Mouse (Mus musculus): ENCODE measurements around the gene Mtg2. TPM values are rescaled to one million over a fixed set of nuclear protein-coding genes. Genes with fewer than 3 reads are reported as not detected.

Mtg2 gene
- total RNA-seq, 2 experiments from 2014 or later = 1.3 to 2.6 TPM

DNA sequence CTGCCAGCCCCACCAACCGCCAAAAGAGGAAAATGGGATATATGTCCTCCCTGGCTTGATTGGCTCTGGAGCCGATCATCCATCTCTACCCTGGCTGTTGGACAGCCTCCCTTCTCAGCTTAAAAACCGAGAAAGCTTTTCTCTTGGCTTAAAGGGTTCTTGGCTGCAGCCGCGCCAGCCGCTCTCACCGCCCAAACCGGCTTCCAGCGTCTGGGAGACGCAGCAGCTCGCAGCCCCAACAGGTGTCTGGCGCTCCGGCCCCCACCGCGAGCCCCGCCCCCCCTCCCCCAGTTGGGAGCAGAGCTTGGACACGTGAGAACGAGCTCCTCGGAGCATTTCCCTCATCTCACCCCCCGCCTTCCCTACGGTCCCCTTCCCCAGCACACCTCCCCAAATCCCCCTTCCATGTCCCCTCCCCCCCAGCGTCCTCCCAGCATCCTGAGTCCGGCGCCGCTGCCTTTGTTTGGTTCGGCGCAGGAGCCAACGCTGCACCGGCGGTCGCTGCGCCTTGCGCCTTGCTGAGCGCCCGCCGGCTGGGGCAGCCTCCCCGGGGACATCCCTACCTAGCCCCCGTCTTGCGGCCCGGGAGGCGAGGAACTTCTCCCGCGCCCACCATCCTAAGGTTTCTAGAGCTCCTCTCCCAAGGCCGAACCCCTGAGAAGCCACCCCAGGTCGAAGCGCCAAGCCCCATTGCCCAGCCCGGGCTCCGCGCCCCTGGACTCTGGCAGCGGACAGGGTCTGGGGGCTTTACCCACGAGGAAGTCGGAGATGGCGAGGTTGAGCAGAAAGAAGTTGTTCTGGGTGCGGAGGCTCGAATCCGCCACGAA is 33.0 kb downstream of the Mtg2 start:
- ATAC-seq (replicated peaks; ENCODE audit: low FRiP score, poor library complexity, severe bottlenecking) = no peak

DNA sequence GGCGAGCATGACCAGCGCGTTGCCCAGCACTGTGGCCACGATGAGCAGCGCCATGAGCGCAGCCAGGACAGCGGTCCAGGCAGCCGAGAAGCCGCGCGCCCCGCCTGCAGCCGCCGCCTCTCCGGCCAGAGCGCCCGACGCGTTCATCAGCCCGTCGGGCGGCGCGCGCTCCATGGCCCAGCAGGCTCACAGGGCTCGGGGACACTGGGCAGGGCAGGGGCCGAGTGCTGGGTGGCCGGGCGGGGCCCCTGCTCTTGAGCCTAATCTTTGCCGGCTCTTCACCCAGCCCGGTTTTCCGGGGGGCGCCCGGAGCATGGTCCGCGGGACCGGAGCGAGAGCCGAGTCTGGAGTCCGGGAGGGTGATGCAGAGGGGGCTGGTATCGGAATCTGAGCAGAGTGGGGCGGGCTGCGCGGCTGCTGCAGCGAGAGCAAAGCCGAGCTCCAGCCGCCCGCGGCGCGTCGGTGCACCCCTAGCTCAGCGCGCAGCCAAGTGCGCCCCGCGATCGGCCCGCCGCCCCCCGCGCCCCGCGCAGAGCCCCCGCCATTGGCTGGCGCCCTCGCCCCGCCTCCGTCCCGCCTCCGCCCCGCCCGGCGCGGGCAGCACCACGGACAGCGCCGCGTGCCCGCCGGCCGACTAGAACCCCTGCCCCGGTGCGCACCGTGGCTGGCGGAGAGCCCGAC is 33.7 kb downstream of the Mtg2 start, which contains the start of gene Hrh3:
TSS of gene Hrh3 (minus strand) at position 511 of the 681 bp plus-strand sequence.
- ATAC-seq (replicated peaks; ENCODE audit: low FRiP score, poor library complexity, severe bottlenecking) = no peak

DNA sequence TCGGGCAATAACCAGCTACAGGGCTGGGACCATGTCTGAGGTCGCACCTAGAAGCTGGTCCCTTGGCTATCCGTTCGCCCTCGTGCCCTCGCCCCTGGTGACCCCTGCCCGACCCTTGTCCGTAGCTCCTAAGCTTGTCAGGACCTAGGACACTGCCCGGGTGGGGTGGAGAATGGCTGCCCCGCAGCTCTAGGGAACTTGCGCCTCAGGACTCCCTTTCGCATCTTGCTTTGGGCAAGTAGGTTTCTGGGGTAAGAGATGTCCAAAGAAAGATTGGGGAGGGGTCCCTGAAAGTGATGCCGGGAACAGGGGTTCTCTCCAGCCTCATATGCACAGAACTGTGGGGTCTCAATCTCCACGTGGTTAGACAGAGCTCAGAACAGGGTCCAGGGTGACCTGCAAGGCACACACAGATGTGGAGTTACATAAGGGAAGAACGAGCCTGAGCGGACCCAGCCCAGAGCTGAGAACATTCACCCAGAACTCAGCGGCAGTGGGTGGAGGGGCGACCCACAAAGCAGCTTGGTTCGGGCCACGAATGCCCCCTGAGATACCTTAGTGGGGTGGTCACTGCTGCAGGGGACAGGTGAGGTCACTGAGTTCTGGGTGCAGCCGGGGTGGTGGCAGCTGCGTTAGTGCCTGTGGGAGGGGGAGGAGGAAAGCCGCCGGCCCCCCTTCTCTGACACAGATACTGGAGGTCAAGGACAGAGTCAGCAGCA is 34.4 kb downstream of the Mtg2 start:
- no peak for ATAC-seq (replicated peaks; ENCODE audit: low FRiP score, poor library complexity, severe bottlenecking)

DNA sequence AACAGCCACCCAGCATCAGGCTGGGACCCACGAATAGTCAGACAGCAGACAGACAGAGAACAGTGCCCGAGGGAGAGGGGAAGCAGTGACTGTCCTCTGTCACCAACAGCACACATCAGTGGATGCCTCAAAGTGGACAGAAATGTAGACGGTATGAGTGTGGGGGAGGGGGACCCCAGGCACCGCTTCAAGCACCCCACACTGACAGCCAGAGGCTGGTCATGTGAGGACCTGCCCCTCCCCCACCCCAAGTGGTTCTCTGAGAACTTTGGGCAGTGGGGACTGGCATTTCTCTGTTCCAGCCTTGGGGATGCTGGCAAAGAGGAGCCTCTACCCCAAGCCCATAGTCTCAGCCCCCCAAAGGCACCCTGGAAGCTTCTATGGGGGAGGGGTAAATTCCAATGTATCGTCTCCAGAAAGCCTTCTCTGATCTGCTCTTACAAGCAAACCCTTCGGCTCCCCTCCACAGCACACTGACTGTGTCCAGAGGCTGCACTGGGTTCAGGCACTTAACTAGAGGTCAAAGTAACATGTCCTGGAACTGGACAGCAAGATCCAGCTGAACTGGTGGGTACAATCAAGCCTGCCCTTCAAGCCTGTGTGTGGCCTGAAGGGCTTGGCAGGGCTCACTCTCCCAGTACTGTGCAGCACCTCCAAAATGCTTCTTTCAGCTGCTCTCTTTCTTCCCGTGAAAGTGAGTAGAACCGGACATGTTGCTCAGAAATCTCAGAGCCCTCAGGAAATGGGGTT is 35.2 kb downstream of the Mtg2 start:
- ATAC-seq (replicated peaks; ENCODE audit: low FRiP score, poor library complexity, severe bottlenecking) = no peak

DNA sequence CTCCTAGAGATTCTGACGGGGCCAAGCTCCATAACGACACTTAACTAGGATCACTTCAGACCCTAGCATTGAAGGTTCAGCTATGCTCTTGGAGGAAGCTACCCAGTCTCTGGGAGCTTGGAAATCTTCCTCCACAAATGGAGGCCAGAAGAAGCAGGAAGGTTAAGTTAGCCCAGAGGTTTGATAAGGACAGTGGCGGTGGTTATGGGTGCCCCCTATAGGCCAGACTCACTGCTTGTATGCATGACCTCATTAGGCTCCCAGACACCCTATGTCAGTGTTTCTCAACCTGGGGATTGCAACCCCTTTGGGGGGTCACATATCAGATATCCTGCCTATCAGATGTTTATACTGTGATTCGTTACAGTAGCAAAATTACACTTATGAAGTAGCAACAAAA is 36.7 kb downstream of the Mtg2 start:
- no peak for ATAC-seq (replicated peaks; ENCODE audit: low FRiP score, poor library complexity, severe bottlenecking)

DNA sequence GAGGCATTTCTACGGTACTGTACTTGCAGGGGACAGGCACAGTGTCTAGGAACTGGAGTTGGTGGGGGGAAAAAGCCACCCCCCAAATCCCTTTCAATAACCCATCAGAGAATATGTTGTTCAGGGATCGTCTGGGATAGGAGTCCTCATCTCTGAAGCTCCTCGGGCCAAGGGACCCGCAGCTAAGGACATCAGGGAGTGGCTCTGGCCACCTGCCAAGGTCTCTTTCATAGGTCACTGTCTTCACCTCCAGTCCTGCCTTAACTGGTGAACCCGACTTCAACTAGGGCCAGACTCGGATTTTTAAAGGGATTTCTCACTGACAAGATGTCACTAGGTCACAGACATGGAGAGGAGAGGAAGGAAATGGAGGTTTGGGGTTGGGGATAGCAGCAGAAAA is 37.9 kb downstream of the Mtg2 start:
- no peak for ATAC-seq (replicated peaks; ENCODE audit: low FRiP score, poor library complexity, severe bottlenecking)

DNA sequence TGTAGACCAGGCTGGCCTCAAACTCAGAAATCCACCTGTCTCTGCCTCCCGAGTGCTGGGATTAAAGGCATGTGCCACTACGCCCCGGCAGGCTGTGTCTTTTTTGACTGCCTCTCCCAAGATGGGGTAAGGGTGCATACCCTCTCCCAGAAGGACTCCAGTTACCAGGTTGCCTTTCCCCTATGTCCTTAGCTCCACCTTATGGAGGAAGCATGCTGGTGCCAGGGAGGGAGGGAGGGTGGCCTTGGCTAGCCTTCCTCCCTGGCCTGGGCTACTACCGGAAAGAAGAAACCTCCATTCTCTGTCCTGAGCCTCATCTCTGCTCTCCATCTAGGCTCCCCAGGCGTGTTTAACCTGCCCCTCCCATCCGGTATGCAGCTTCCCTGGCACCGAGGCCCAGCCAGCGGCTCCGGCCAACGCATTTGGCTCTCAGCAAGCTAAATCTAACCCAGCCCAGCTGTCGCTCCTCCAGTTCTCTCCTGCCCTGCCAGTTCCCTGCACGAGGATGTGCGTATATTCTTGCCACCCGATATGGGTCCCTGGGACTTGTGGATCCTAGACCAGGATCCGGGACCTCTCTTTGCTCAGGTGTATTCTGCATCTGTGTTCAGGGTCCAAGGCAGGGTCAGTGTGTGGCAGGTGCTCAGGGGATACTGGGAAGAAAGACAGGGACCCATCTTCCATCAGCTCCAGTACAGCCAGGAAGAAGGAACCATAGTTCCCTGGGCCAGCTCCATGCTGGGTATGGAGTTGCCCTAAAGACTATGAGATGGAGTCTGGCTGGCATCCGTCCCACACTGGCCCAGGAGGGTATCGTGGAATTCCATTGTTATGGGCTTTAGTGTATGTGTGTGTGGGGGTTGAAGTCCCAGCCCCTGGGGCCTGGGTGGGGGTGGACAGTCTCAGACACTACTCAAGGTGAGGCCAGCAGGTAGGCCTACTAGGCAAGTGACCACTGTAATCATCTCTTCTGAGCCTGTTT is 43.8 kb downstream of the Mtg2 start:
- no peak for ATAC-seq (replicated peaks; ENCODE audit: low FRiP score, poor library complexity, severe bottlenecking)

DNA sequence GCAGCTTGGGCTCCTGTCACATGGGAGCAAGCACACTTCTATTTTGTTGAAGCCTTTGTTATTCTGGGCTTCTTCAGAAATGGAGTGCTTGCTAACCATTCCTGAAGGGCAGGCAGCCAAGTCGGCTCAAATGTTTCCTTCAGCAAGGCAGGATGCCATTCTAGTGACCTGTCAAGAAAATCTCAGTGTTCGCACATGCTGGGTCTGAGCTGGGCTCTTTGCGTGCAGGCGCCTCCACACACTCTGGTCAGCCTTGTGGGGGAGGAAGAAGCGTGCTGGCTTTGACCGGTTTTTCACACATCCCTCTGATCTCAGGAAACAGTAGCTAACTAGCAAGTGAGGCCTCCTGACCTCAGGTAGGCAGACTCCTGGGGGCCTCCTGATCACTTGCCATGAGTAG is 44.9 kb downstream of the Mtg2 start:
- no peak for ATAC-seq (replicated peaks; ENCODE audit: low FRiP score, poor library complexity, severe bottlenecking)

DNA sequence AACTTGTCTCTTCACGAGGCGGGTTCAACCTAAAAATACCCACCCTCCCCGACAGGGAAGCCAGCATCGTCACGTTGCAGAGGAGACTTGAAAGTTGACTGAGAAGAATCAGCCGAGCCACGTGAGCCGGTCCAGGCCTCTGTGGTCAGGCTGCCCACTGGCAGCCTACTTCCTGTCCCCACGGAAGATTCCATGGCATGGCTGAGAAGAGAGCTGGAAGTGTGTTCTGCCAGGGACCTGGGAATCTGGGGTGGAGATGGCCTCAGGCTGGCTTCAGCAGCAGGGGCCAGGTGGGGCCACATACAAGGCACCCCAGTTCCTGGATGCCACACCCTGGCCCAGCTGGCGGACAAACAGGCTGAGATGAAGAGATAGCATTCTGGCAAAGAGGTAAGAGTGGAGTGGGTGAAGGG is 45.7 kb downstream of the Mtg2 start:
- ATAC-seq (replicated peaks; ENCODE audit: low FRiP score, poor library complexity, severe bottlenecking) = no peak

DNA sequence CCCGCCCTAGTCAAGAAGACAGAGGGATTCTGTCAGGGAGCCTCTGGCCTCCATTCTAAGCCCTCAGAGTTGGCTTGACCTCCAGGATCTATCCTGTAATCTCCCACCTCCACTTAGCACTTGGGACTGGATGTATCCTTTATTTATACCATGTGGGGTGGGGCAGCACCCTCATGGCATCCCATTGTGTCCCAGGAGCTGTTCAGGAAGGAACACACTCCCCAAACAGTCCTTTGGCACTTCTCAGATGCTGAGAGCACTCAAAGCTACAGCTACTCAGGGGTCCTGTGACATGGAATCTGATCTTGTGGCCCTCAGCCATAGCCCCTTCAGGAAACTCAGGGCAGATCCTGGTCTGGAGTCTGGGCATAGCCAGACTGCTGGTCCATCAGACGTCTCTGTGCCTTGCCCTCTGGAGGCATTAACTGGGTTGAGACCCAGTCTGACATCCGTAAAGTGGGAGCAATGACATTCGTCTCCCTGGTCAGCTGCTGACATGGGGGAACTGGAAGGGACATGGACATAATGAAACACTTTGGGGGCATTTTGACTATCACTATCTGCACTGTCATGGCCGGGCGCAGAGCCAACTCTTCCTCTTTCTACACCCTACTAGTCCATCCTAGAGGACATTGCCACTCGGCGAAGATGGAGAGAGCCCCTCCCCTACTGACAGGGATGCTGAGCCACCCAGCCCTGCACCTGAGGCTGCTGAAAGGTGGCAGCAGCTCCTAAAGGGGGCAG is 46.5 kb downstream of the Mtg2 start:
- no peak for ATAC-seq (replicated peaks; ENCODE audit: low FRiP score, poor library complexity, severe bottlenecking)

DNA sequence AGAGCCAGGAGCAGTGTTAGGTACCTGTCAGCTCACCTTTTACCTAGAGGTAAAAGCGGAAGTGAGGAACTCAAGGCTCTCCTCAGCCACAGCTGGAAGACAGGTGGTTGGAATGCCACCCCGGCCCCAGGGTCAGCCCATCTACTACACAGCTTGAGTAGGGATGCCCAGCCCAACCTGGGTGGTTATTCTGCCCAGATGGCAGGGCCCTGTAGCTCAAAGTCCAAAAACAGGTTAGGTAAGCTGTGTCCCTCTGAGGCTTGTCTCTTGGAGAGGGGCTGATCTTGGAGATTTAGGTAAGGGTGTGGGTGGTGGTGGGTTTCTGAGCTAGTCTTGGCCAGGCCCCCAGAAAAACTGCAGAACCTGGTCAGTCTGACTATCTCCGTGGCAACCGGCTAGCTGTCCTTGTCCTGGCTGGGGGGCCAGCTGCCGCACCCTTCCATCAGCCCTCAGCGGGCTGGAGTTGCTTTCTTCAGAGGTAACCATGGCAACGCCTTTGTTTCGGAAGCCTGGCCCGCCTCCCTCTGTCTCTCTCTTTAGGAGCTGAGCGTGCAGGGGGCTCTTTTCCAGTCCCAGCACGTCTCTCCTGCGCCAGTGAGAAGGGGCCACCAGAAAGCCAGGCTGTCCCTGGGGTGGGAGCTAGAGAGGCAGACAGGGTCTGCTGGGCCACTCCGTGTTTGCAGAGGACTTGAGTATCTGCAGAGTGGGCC is 47.3 kb downstream of the Mtg2 start:
- no peak for ATAC-seq (replicated peaks; ENCODE audit: low FRiP score, poor library complexity, severe bottlenecking)

DNA sequence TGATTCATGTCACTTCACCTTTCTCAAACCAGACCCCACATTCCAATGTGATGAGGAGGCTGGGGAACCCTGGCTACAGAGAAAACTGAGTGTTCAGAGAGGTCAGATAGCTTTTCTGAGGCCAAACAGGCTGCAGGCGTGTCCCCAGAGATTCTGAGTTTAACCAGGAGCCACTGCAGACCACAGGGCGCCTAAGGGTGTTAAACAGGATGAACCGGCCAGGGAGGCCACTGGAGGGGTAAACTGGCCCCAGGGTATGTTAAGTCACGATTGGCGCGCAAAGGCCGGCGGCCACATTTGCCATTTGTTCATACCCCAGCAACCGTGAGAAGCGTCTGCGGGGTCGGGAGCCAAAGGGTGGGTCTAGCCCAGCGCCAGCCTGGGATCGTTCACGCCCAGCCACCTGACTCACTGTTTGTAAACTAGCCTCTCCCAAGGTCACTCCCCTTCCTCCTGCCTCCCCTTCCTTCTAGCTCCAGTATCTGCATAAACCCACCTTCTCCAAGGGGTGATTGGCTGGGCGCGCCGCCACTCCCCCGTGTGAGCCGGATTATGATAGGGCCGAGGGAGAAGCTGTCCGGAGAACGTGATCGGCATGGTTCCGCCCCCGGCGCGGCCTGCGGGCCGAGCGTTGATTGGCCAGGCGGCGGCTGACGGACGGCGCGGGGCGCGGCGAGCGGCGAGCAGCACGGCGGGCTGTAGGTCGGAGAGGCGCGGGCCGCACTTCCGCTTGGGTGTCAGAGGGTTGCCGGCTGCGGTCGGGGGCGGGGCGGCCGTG is 48.5 kb downstream of the Mtg2 start, which contains the start of gene Osbpl2:
TSS of gene Osbpl2 (plus strand) at position 646 of the 778 bp plus-strand sequence.
- ATAC-seq (replicated peaks; ENCODE audit: low FRiP score, poor library complexity, severe bottlenecking) = peak; percentile 94

DNA sequence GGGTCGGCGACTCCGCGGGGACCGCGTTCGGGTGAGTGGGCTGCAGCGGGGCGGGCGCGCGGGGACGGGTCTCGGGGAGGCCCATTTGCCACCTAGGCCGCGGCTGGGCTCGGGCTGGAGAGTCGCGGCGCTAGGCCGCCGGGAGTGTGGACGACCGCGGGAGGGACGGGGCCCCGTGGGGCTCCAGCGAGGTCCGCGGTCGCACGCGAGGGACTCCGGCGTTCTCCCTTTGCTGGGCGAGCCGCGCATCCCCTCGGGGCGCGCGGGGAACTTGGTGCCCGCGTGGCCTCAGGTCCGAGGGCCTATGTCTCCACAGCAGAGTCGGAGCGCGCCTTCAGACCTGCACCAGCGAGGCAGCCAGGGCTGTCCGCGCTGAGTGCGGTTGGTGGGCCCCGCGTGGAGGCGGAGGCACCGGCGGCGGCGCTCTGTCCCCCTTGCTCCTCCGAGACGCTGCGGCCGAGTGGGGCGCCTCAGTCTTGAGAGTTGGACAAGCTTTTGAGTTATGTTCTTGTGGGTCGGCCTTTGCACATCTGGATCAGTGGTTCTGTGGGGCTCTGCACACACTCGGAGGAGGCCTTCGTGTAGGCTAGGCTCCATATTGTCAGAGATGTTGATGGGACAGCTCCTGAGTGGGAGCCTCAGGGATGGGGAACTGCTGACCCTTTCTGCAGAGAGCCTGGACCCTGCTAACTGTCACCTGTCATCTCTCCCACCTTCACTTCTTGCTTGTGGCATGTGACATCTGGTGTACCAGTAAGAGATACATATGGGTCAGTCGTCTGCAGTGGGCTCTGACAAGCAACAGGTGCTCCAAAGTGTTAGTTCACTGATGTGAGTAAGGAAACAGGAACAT is 49.3 kb downstream of the Mtg2 start:
- ATAC-seq (replicated peaks; ENCODE audit: low FRiP score, poor library complexity, severe bottlenecking) = peak; percentile 9; the same call in 1 of the 2 replicates

DNA sequence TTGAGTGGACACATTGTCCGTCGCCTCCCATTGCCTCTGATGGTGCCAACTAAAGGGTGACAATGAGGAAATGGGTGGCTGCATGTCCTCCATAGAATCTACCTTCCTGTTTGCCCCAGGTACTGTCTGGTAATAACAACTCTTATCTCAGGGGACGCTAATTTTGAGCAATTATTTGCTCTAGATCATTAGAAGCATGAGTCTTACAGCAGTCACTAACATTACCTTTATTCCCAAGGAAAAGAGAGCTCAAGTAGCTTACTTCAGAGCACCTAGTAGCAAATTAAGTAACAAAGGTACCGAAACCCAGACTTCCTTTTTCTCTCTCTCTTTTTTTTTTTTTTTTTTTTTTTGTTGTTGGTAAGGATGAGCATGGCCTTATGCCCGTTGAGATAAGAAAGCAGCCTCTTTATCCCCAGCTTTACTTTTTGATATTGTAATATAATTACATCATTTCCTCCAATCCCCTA is 49.9 kb downstream of the Mtg2 start:
- no peak for ATAC-seq (replicated peaks; ENCODE audit: low FRiP score, poor library complexity, severe bottlenecking)

DNA sequence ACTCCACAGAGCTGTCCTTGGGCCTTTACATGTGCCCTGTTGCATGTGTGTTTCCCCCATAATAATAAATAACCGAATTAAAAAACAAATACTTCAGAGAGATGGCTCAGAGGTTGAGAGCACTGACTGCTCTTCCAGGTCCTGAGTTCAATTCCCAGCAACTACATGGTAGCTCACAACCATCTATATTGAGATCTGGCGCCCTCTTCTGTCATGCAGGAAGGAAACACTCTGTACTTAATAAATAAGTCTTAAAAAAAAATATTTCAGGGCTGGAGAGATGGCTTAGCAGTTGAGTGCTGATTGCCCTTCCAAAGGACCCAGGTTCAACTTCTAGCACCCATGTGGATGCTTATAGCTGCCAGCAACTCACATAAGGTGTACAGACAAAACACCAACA is 53.8 kb downstream of the Mtg2 start:
- ATAC-seq (replicated peaks; ENCODE audit: low FRiP score, poor library complexity, severe bottlenecking) = no peak

DNA sequence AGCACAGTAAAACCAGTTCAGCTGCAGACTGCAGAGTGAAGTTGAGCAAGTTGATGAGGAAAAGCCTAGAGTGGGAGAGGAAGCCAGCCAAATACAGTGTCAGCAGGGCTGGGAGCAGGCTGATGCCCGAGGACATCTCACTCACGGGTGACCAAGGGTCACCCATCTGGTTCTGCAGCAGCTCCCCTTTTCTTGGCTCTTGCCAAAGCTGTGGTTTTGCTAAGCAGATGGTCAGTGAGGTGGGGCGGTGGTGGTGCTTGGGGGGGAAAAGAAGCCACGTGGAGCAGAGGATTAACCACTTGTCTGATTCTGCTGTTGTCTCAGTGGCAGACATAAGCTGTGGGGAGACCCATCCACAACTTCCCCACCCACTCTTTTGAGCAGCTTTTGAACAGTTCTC is 55.8 kb downstream of the Mtg2 start:
- no peak for ATAC-seq (replicated peaks; ENCODE audit: low FRiP score, poor library complexity, severe bottlenecking)

Measured in erythroid progenitor cell, adult 5-6 weeks (primary cell).